Mouse (Mus musculus): ENCODE measurements around the gene Chst11. TPM values are rescaled to one million over a fixed set of nuclear protein-coding genes. Genes with fewer than 3 reads are reported as not detected.

Chst11 gene
- total and polyA plus RNA-seq, 2 experiments from 2014 or later, result 0.57 to 6.6 TPM

DNA sequence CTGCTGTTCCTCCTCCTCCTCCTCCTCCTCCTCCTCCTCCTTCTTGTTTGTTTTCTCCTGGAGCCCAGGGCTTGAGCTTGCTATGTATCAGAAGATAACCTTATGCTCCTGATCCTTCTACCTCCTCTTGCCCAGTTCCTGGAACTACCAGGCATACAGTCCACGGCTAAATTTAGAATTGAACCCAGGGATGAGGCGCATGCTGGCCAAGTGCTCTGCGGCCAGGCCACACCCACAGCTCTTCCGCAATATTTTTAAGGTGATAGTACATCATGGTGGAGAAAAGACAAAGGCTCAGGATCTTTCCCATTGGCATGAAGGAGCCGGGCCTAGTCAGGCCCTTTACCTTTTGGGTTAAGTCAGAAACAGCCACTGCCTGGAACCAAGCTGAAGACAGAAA lies 213.4 kb downstream of the Chst11 start:
- WGBS, result 25% methylated on average over 5 of the region's 5 CpGs
- H3K27me3 ChIP-seq (ENCODE audit: control insufficient read depth, insufficient read depth, low read length), result no peaks in the 10 kb centered on the region
- TF ChIP-seq CTCF (IDR thresholded peaks at IDR 0.05; ENCODE audit: low read depth), result no peak
- no peak for TF ChIP-seq EP300 (IDR thresholded peaks at IDR 0.05; ENCODE audit: low read depth)
- H3K9me3 ChIP-seq (replicated peaks; ENCODE audit: control insufficient read depth, low read length), result no peaks in the 10 kb centered on the region
- H3K9ac ChIP-seq (replicated peaks; ENCODE audit: low read depth, low read length), result no peak overlapping the region
- H3K36me3 ChIP-seq (replicated peaks; ENCODE audit: control insufficient read depth, insufficient read depth, low read length), result no peaks in the 10 kb centered on the region
- no peak overlapping the region for H3K4me2 ChIP-seq (ENCODE audit: low read depth, low read length)
- H3K4me3 ChIP-seq (ENCODE audit: low read depth, low read length), result no peak overlapping the region
- no peak overlapping the region for H3K27ac ChIP-seq (ENCODE audit: low read depth)
- peak; percentile 49 for DNase-seq (ENCODE audit: low spot score)
- ATAC-seq (ENCODE audit: insufficient read depth, low read depth), result peak; percentile 61
- H3K4me1 ChIP-seq (ENCODE audit: control insufficient read depth, insufficient read depth), result 0 out of 2 replicates have a peak, but pooled peaks cover 11% of the 10 kb centered on the region

DNA sequence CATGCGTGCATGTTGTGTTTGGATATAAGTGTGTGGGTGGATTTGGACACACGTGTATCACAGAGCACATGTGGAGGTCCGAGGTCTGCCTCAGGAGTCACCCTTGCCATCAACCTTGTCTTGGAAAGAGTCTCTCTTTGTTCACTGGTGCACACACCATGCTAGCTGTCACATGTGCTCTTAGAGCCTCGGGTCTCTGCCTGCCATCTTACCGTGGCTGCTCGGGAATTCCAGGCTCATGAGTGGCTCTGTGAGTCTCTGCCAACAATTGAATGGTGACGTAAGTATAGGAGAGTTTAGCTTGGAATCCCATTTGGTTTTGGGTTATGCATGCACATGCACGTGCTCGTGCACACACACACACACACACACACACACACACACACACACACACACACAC lies 214.0 kb downstream of the Chst11 start:
- peak; percentile 36 for DNase-seq (ENCODE audit: low spot score)
- ATAC-seq (ENCODE audit: insufficient read depth, low read depth), result peak; percentile 40; the same call in 1 of the 2 replicates
- Histone ChIP-seq H3K4me1 (ENCODE audit: control insufficient read depth, insufficient read depth) (0 out of 2 replicates have a peak, but pooled peaks cover 11% of the 10 kb centered on the region), H3K36me3 (replicated peaks; ENCODE audit: control insufficient read depth, insufficient read depth, low read length) (no peaks in the 10 kb centered on the region), H3K4me3 (ENCODE audit: low read depth, low read length) (no peak overlapping the region), H3K9me3 (replicated peaks; ENCODE audit: control insufficient read depth, low read length) (no peaks in the 10 kb centered on the region), H3K9ac (replicated peaks; ENCODE audit: low read depth, low read length) (no peak overlapping the region), H3K27ac (ENCODE audit: low read depth) (no peak overlapping the region), H3K4me2 (ENCODE audit: low read depth, low read length) (no peak overlapping the region), H3K27me3 (ENCODE audit: control insufficient read depth, insufficient read depth, low read length) (no peaks in the 10 kb centered on the region)
- WGBS, result 50% methylated on average over 8 of the region's 9 CpGs
- TF ChIP-seq CTCF (IDR thresholded peaks at IDR 0.05; ENCODE audit: low read depth) (no peak), EP300 (IDR thresholded peaks at IDR 0.05; ENCODE audit: low read depth) (no peak)

DNA sequence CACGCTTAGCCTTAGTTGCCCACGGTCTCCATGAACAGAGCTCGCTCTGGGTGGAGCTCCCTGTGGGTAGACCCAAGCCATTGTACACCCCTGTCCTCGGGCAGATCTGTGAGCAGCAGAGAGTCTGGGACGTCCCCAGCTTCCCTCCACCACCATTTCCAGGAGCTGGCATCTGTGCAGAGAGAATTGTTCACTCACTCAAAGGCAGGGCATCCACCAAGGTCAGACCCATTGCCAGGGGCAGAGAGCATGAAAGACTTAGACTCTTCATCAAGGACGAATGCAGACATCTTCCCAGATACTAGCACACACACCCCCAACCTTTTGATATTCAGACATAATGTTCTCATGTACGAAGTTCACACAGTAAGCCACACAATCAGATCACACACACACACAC lies 216.2 kb downstream of the Chst11 start:
- ATAC-seq (ENCODE audit: insufficient read depth, low read depth), result no peak
- H3K27ac ChIP-seq (ENCODE audit: low read depth), result no peak overlapping the region
- no peak overlapping the region for H3K4me3 ChIP-seq (ENCODE audit: low read depth, low read length)
- 76% methylated on average over 7 of the region's 7 CpGs for WGBS
- H3K9ac ChIP-seq (replicated peaks; ENCODE audit: low read depth, low read length), result no peak overlapping the region
- no peaks in the 10 kb centered on the region for H3K36me3 ChIP-seq (replicated peaks; ENCODE audit: control insufficient read depth, insufficient read depth, low read length)
- H3K27me3 ChIP-seq (ENCODE audit: control insufficient read depth, insufficient read depth, low read length), result no peaks in the 10 kb centered on the region
- DNase-seq (ENCODE audit: low spot score), result no peak
- no peaks in the 10 kb centered on the region for H3K9me3 ChIP-seq (replicated peaks; ENCODE audit: control insufficient read depth, low read length)
- 0 out of 2 replicates have a peak, but pooled peaks cover 7% of the 10 kb centered on the region for H3K4me1 ChIP-seq (ENCODE audit: control insufficient read depth, insufficient read depth)
- TF ChIP-seq EP300 (IDR thresholded peaks at IDR 0.05; ENCODE audit: low read depth), result no peak
- no peak for TF ChIP-seq CTCF (IDR thresholded peaks at IDR 0.05; ENCODE audit: low read depth)
- no peak overlapping the region for H3K4me2 ChIP-seq (ENCODE audit: low read depth, low read length)

DNA sequence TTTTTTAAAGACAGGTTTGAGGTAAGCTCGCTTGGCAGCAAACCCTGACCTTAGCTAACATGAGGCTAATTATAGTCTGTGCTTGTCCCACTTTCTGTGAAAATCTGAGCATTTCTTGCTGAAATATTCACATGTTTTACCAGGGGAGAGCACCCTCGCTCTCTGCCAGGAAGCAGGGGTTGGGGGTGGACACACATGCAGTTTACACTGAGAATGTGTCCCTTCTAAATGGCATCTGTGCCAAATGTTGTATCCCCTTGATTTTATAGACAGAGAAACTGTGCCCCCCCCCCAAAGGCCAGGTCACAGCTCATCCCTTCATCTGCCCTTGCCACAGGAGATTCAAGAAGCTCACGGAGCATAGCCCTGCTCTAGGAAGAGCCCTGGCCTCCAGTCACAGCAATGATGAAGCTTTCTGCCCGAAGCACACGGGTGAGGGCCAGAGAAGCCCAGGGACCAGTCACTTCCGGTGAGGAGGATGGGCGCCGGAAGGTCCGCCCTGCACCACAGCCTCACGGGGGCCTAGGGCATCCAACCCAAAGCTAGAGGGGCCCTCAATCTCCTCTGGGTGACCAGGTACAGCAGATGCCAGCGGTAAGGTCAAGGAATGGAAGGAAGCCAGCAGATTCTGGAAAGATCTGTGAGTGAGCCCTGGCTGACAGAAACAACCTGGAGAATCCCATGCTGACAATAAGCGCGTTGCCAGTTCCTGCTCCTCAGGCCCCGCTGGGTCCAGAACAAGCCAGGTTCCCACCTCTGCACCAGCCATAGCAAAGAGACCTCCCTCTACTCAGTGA lies 217.8 kb downstream of the Chst11 start:
- WGBS, result 85% methylated on average over 14 of the region's 14 CpGs
- H3K36me3 ChIP-seq (replicated peaks; ENCODE audit: control insufficient read depth, insufficient read depth, low read length), result no peaks in the 10 kb centered on the region
- H3K4me1 ChIP-seq (ENCODE audit: control insufficient read depth, insufficient read depth), result 0 out of 2 replicates have a peak, but pooled peaks cover 7% of the 10 kb centered on the region
- H3K27me3 ChIP-seq (ENCODE audit: control insufficient read depth, insufficient read depth, low read length), result no peaks in the 10 kb centered on the region
- H3K4me3 ChIP-seq (ENCODE audit: low read depth, low read length), result no peak overlapping the region
- no peaks in the 10 kb centered on the region for H3K9me3 ChIP-seq (replicated peaks; ENCODE audit: control insufficient read depth, low read length)
- TF ChIP-seq CTCF (IDR thresholded peaks at IDR 0.05; ENCODE audit: low read depth), result no peak
- no peak for TF ChIP-seq EP300 (IDR thresholded peaks at IDR 0.05; ENCODE audit: low read depth)
- no peak overlapping the region for H3K9ac ChIP-seq (replicated peaks; ENCODE audit: low read depth, low read length)
- no peak for DNase-seq (ENCODE audit: low spot score)
- H3K4me2 ChIP-seq (ENCODE audit: low read depth, low read length), result no peak overlapping the region
- no peak for ATAC-seq (ENCODE audit: insufficient read depth, low read depth)
- no peak overlapping the region for H3K27ac ChIP-seq (ENCODE audit: low read depth)

DNA sequence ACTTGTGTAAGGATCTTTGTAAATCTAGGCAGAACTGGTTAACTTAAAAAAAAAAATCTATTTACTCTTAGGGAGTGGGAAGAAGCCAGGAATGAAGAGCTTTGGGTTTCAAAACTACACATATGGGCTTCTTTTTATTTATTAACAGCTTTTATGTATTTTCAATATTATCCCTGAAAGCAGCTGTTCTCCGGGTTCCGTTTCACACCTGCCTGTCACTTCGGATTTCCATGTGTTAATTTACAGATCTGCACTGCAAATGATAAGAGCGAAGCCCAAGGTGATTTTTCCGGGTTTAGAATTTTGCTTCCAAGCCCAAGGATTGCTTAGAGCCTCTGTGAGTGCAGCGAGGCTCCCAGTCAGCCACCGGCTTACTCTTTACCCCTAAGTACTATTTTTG lies 223.1 kb downstream of the Chst11 start:
- Histone ChIP-seq H3K9me3 (replicated peaks; ENCODE audit: control insufficient read depth, low read length) (no peaks in the 10 kb centered on the region), H3K4me2 (ENCODE audit: low read depth, low read length) (no peak overlapping the region), H3K36me3 (replicated peaks; ENCODE audit: control insufficient read depth, insufficient read depth, low read length) (no peaks in the 10 kb centered on the region), H3K4me1 (ENCODE audit: control insufficient read depth, insufficient read depth) (no peaks in the 10 kb centered on the region), H3K9ac (replicated peaks; ENCODE audit: low read depth, low read length) (no peak overlapping the region), H3K27me3 (ENCODE audit: control insufficient read depth, insufficient read depth, low read length) (no peaks in the 10 kb centered on the region), H3K27ac (ENCODE audit: low read depth) (no peak overlapping the region), H3K4me3 (ENCODE audit: low read depth, low read length) (no peak overlapping the region)
- ATAC-seq (ENCODE audit: insufficient read depth, low read depth), result no peak
- TF ChIP-seq CTCF (IDR thresholded peaks at IDR 0.05; ENCODE audit: low read depth), result no peak
- TF ChIP-seq EP300 (IDR thresholded peaks at IDR 0.05; ENCODE audit: low read depth), result no peak
- DNase-seq (ENCODE audit: low spot score), result no peak
- 85% methylated on average over 7 of the region's 7 CpGs for WGBS
